Mouse (Mus musculus): ENCODE results near the gene Akr1b7.
"Not testable (repeated sequence)": the region's sequence is repeated elsewhere in the genome, so short reads cannot be mapped to it uniquely, and the experiment has no call there.

Akr1b7 gene

GRCm38 (mm10) chr6:34412023-34412422 lies at the start of gene Akr1b7:
Gene Akr1b7, plus strand, starts transcription at chr6:34412334.
- no peak for DNase-seq (ENCODE audit: low read depth, low spot score)

DNA sequence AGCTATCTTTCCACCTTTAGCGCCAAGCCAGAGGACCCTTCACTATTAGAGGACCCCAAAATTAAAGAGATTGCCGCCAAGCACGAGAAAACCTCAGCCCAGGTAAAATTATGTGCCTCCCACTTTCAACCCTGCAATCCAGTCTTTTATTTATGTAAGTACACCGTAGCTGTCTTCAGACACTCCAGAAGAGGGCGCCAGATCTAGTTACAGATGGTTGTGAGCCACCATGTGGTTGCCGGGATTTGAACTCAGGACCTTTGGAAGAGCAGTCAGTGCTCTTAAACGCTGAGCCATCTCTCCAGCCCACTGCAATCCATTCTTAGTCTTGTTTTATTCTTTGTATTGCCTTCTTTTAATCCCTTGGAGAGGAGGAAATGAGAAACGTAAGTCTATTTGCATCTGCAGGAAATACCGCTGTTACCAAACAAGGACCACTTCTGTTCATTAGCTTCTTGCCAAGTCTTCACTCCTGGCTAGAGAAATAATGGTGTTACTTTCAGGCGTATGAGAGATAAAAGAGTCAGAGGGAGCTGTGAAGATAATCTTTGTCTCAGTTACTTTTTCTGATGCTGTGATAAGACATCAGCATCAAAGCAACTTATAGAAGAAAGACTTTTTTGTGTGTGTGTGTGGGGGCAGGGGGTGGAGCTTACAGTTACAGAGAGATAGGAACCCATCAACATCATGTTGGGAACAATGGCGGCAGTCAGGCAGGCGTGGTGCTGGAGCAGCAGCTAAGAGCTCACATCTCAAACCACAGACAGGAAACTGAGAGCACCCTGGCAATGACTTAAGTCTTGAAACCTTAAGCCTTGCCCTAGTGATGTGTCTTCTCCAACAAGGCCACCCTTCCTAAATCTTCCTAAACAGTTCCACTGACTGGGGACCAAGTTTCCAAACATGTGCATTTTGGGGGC lies 47.7 kb upstream of the Akr1b7 start:
- DNase-seq (ENCODE audit: low read depth, low spot score) = no peak

DNA sequence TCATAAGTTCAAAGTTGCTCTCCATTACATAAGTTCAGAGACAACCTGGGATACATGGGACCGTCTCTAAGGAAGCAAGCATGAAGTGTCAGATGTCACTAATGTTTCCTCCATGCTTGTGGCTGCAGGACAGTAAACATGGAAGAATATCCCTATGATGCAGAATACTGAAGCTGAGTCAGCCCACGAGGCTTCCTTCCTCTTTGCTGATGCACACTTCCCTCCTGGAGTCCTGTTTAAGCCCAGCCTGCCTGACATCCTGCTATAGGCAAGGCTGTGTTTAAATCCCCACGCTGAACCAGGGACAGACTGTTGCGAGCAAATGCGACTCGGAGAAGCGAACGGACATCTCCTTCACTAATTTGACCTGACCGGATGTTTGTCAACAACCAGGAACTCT lies 44.1 kb upstream of the Akr1b7 start:
- peak; percentile 35 for DNase-seq (ENCODE audit: low read depth, low spot score)

DNA sequence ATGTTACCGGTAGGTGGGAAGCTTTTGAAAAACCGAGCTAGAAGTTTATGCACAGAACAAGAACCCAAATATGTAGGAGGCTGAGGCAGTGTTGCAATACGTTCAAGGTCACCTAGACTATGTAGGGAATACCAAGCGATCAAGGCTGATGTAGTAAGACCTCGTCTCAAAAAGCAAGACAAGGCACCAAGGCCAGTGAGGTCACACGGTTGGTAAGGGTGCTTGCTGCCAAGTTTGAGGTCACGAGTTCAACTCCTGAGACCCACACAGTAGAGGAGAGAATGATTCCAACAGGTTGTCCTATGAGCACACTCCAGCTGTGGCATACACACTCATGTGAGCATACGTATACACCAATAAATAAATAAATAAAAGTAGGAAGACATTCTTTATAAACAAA lies 42.1 kb upstream of the Akr1b7 start:
- no peak for DNase-seq (ENCODE audit: low read depth, low spot score)

DNA sequence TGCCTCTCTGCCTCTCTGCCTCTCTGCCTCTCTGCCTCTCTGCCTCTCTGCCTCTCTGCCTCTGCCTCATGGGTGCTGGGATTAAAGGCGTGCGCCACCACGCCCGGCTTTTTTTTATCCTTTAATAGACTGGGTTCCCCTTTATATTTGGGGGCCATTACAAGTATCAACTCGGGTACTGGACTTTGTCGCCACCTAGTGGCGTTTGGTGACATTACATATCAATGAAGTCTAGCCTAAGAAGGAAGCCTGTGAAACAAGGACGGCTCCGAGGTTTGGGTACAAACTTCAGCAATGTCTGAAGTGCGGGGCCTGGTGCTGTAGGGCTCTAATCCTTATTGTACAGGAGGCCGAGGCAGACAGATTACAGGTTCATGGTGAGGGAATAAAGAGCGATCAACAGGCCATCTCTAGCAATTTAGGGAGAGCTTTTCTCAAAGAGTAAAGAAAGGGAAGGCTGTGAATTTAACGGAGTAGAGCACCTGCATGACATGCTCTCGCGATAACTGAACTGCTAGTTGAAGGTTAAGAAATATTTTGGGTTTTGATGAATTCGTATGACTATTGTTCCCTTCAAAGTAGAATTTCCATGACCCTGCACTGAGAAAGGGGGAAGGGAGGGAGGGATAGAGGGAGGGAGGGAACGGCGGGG lies 40.3 kb upstream of the Akr1b7 start:
- peak; percentile 66 for DNase-seq (ENCODE audit: low read depth, low spot score)

DNA sequence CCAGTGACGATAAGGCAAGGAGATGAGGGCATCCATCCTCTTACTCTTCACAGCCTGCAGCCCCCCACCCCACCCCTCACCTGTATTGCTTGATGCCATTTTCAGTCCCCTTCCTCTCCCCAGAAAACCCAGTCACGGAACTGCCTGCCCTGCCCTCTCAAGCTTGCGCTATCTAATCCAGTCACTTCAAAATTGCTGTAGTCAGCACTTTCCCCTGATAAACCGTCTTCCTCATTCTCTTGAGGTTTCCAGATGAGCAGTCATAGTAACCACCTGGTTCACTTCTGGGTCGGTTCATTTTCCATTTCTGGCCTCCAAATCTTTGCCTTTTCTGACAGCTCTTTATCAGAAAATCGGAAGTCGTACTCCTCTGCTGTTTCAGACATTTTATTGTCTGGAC lies 38.3 kb upstream of the Akr1b7 start:
- no peak for DNase-seq (ENCODE audit: low read depth, low spot score)

- DNase-seq (ENCODE audit: low read depth, low spot score) = not testable (repeated sequence)
These were observed 36.2 kb upstream of the Akr1b7 start for GRCm38 (mm10) chr6:34375888-34376287.

DNA sequence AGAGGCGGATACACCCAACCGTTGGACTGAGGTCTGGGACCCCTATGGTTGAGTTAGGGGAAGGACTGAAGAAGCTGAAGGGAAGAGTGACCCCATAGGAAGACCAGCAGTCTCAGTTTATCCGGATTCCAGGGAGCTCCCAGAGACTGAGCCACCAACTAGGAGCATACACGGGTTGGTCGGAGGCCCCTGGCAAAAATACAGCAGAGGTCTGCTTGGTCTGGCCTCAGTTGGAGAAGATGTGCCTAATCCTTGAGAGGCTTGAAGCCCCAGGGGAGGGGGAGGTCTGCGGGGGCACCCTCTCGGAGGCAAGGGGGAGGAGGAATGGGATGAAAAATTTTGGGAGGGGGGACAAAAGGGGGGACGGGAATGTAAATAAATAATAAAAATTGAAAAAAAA lies 28.7 kb upstream of the Akr1b7 start:
- no peak for DNase-seq (ENCODE audit: low read depth, low spot score)

DNA sequence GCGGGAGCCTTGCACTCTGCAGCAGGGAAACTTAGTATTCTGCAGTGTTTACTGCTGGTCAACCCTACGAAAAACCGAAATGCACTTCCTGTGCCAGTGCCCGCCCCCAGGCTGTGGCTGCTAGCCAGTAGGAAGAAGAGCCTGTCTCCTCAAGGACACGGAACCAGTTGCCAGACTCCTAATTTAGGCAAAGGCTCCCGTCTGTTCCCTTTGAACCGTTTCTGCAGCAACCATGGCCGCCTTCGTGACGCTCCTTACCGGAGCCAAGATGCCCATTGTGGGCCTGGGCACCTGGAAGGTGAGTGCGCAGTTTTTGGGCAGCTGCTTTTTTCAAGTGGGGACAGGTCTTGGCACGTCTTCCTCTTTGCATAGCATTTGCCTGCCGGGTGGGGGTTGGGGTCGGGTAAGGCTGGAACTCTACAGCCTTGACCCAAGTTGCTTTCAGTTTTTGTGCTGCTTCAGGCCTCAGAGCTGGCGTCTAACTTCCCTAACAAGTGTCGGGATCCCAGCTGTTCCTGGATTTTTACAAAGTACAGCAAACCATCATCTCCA lies 27.9 kb upstream of the Akr1b7 start, which contains the start of gene Akr1b10:
TSS of gene Akr1b10 (plus strand) at position 109 of the 552 bp plus-strand sequence.
- DNase-seq (ENCODE audit: low read depth, low spot score) = peak; percentile 76

- no peak for DNase-seq (ENCODE audit: low read depth, low spot score)
These were observed 27.3 kb upstream of the Akr1b7 start for GRCm38 (mm10) chr6:34384701-34385370.

DNA sequence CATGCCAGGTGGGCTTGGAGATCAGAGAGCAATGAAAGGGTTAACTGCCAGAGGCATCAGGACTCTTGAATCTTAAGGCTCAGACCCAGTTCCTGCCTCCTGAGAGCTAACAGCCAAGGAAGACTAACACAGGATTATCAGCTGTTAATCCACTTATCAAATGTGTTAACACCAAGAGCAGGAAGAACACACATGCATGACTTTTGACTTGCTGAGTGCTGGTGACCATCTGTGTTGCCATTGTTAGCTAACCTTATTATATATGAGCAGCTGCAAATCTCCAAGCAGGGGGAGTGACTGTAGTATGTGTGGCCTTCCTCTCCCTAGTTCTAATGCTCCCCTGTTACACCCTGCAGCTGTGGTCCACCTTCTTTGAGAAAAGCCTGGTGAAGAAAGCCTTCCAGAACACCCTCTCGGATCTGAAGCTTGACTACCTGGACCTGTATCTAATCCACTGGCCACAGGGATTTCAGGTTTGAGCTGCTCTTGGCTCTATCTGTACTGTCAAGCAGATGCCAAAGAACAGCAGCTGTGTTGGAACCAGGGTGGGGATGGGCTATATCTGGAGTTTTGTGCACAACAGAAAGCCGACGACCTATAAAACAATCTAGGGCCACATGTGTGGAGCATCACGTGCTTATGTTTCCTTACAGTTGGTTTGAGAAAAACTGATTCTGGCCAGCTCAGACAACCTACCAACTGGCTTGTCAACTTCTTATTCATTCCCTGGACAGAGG lies 23.5 kb upstream of the Akr1b7 start:
- no peak for DNase-seq (ENCODE audit: low read depth, low spot score)

GRCm38 (mm10) chr6:34395897-34396296 lies 16.2 kb upstream of the Akr1b7 start:
- no peak for DNase-seq (ENCODE audit: low read depth, low spot score)

- DNase-seq (ENCODE audit: low read depth, low spot score) = no peak
These were observed 13.7 kb upstream of the Akr1b7 start for GRCm38 (mm10) chr6:34398431-34398830.

DNA sequence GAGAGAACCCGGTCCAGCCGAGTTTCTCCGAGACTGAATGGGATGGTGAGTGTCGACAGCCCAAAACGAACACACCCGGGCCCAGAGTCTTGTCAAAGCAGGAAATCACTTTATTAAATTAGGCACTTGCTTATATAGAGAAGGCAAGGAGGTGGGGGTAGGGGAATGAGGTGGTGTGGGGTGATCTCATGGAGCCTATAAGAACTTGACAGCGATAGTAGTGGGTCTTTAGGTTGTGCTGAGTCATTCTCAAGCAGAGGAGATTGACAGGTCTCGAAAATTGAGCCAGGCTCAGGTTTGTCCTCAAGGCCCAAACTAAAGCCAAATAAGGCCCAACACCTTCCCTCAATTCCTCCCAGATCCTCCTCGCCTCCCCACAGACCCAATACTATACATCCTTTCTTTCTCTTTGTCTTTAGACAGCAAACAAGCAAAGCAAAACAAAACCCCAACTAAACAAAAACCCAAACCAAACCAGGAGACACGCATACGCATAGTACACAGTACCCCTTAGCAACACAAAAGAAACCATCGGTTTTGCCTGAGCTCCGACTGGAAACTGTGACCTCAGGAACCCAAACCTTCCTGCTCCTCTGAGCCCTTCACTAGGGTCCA lies 12.4 kb upstream of the Akr1b7 start:
- no peak for DNase-seq (ENCODE audit: low read depth, low spot score)

- DNase-seq (ENCODE audit: low read depth, low spot score) = no peak
These were observed 11.4 kb upstream of the Akr1b7 start for GRCm38 (mm10) chr6:34400696-34401095.

DNA sequence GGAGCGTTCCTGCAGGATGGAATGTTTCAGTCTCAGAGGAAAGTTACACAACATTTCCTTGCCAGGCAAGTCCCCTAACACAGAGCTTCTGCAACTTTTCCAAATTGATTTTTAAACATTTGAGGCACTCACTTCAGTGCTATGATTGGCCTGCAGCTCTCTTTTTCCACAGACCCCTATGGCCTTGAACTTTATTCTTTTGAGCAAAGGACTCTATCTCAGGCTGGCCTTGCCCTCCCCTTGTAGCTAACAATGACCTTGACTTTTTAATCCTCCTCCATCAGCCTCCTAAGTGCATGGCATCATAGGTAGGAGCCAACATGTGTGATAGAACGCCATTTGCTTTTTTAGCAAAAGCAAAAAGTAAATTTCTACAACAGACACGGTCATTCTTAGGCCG lies 5.4 kb upstream of the Akr1b7 start:
- DNase-seq (ENCODE audit: low read depth, low spot score) = no peak

GRCm38 (mm10) chr6:34407403-34407802 lies 4.7 kb upstream of the Akr1b7 start:
- DNase-seq (ENCODE audit: low read depth, low spot score) = no peak

GRCm38 (mm10) chr6:34412688-34413087 lies 554 bp downstream of the Akr1b7 start:
- no peak for DNase-seq (ENCODE audit: low read depth, low spot score)

DNA sequence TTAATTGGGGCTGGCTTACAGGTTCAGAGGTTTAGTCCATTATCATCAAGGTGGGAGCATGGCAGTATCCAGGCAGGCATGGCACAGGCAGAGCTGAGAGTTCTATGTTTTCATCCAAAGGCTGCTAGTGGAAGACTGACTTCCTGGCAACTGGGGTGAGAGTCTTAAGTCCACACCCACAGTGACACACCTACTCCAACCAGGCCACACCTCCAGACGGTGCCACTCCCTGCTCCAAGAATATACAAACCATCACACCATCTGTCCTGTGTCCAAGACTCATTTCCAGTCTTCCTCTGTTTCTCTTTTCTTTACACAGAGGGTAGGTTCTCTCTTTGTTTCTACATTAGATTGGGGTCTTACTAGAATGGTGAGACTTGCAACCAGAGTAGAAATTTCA lies 1.3 kb downstream of the Akr1b7 start:
- not testable (repeated sequence) for DNase-seq (ENCODE audit: low read depth, low spot score)

DNA sequence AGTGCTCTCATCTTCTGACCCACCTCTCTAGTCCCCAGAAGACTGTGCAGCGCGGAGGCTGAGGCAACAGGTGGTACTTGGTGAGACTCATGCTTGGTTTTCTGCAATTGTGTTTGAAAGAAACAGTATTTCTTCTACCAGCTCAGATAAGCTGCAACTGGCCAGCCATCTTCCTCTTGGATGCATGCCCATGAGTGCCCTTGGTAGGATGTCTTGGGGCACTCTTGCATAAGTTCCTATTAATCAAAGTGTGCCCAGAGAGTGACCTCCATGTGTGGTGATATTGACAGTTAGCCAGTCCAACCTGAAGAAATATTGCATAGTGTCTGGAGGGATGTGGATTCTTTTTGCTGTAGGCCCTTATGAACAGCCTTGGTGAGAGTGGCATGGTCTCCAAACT lies 4.4 kb downstream of the Akr1b7 start:
- DNase-seq (ENCODE audit: low read depth, low spot score) = no peak

- DNase-seq (ENCODE audit: low read depth, low spot score) = no peak
These were observed 6.9 kb downstream of the Akr1b7 start for GRCm38 (mm10) chr6:34419071-34419470.

Measured in skeletal muscle tissue, adult 2 months (tissue).